Mouse (Mus musculus) intestine, embryonic 14.5 days (tissue): ENCODE data around the gene Il21r. TPM values are rescaled to one million over a fixed set of nuclear protein-coding genes. Genes with fewer than 3 reads are reported as not detected.

Experiments used
- ATAC-seq: fragments of 200-750 bp; cut with Nextera tagmentation; replicated peaks from 2 replicates; pipeline ENCODE4 v1.8.0; 2017; ENCODE audit warnings: low read depth, moderate number of reproducible peaks, moderate TSS enrichment, moderate library complexity; ENCODE audit not compliant: low FRiP score, low TSS enrichment
- DNase-seq: peaks from one replicate; pipeline ENCODE4 v3.0.0-alpha.2; 2018; ENCODE audit warnings: low spot score
- H3K27ac ChIP-seq: fragments of 300-500 bp; sonication (generic); 2 replicates; pipeline ENCODE4 v1.5.1; 2014; ENCODE audit warnings: low read depth, mild to moderate bottlenecking, control low read depth
- H3K27me3 ChIP-seq: fragments of 300-500 bp; sonication (generic); replicated peaks from 2 replicates; pipeline ENCODE4 v1.6.1; 2014; ENCODE audit warnings: low read length, control low read depth; ENCODE audit not compliant: control insufficient read depth, insufficient read depth
- H3K36me3 ChIP-seq: fragments of 300-500 bp; sonication (generic); 2 replicates; pipeline ENCODE4 v1.6.1; 2014; ENCODE audit warnings: low read length, control low read depth; ENCODE audit not compliant: control insufficient read depth, insufficient read depth
- H3K4me1 ChIP-seq: fragments of 300-500 bp; sonication (generic); replicated peaks from 2 replicates; pipeline ENCODE4 v1.6.1; 2014; ENCODE audit warnings: low read length, control low read depth, mixed read lengths; ENCODE audit not compliant: control insufficient read depth, insufficient read depth
- H3K4me2 ChIP-seq: fragments of 300-500 bp; sonication (generic); 2 replicates; pipeline ENCODE4 v1.6.1; 2014; ENCODE audit warnings: low read length
- H3K4me3 ChIP-seq: fragments of 300-500 bp; sonication (generic); 2 replicates; pipeline ENCODE4 v1.5.1; 2014; ENCODE audit warnings: low read depth, low read length, control low read depth, mixed read lengths
- H3K9ac ChIP-seq: fragments of 300-500 bp; sonication (generic); 2 replicates; pipeline ENCODE4 v1.6.1; 2014; ENCODE audit warnings: mild to moderate bottlenecking, low read length
- H3K9me3 ChIP-seq: fragments of 300-500 bp; sonication (generic); 2 replicates; pipeline ENCODE4 v1.6.1; 2016; ENCODE audit warnings: low read length, control low read depth; ENCODE audit not compliant: control insufficient read depth
- WGBS: fragments of 180-500 bp; shearing (Covaris S2); extraction: QIAGEN DNeasy Blood & Tissue Kit; methylation state at CpG from one replicate; pipeline ENCODE4 v1.1.7; 2014; 5-methylcytosine and 5-hydroxymethylcytosine counted together
- polyA plus RNA-seq: library from polyadenylated mRNA; unstranded; fragments of >200 nt; fragmentation: Nextera tagmentation; extraction: Ambion mirVana; gene quantifications from 2 replicates; pipeline ENCODE4 v1.2.1, GENCODE M21; 2014

Il21r gene
- polyA plus RNA-seq, 1 experiment from 2014 or later = 0.37 TPM

GRCm38 (mm10) chr7:125568888-125569287, 34.3 kb upstream of the Il21r start:
- WGBS = 84% methylated on average over 8 of the region's 8 CpGs
- no peak overlapping the region for H3K4me2 ChIP-seq
- H3K9me3 ChIP-seq = no peaks in the 10 kb centered on the region
- H3K4me3 ChIP-seq = no peak overlapping the region
- DNase-seq = no peak
- ATAC-seq = no peak
- no peak overlapping the region for H3K9ac ChIP-seq
- no peak overlapping the region for H3K27ac ChIP-seq
- 0 out of 2 replicates have a peak, but pooled peaks cover 3% of the 10 kb centered on the region for H3K4me1 ChIP-seq
- H3K27me3 ChIP-seq = no peaks in the 10 kb centered on the region
- no peaks in the 10 kb centered on the region for H3K36me3 ChIP-seq

GRCm38 (mm10) chr7:125571891-125572290, 31.3 kb upstream of the Il21r start:
- no peak overlapping the region for H3K9ac ChIP-seq
- H3K9me3 ChIP-seq = no peaks in the 10 kb centered on the region
- H3K4me2 ChIP-seq = no peak overlapping the region
- 81% methylated on average over 19 of the region's 19 CpGs for WGBS
- no peak overlapping the region for H3K4me3 ChIP-seq
- H3K36me3 ChIP-seq = no peaks in the 10 kb centered on the region
- H3K27ac ChIP-seq = no peak overlapping the region
- ATAC-seq = no peak; the same call in 1 of the 2 replicates
- no peak for DNase-seq
- no peaks in the 10 kb centered on the region for H3K27me3 ChIP-seq
- H3K4me1 ChIP-seq = peaks cover 4% of the 10 kb centered on the region

GRCm38 (mm10) chr7:125572737-125573136, 30.5 kb upstream of the Il21r start:
- Histone ChIP-seq H3K27ac (no peak overlapping the region), H3K36me3 (no peaks in the 10 kb centered on the region), H3K9me3 (no peaks in the 10 kb centered on the region), H3K27me3 (no peaks in the 10 kb centered on the region), H3K4me3 (no peak overlapping the region), H3K9ac (no peak overlapping the region), H3K4me2 (no peak overlapping the region), H3K4me1 (peaks cover 12% of the 10 kb centered on the region)
- DNase-seq (no peak), ATAC-seq (no peak)
- 71% methylated on average over 6 of the region's 6 CpGs for WGBS

- Histone ChIP-seq H3K4me2 (no peak overlapping the region), H3K9me3 (no peaks in the 10 kb centered on the region), H3K9ac (no peak overlapping the region), H3K4me3 (no peak overlapping the region), H3K36me3 (no peaks in the 10 kb centered on the region), H3K4me1 (peaks cover 18% of the 10 kb centered on the region), H3K27me3 (no peaks in the 10 kb centered on the region), H3K27ac (no peak overlapping the region)
- DNase-seq = no peak
- 74% methylated on average over 2 of the region's 2 CpGs for WGBS
- no peak for ATAC-seq
These were observed 29.4 kb upstream of the Il21r start for GRCm38 (mm10) chr7:125573849-125574248.

- 80% methylated on average over 3 of the region's 3 CpGs for whole genome bisulfite sequencing
- H3K27ac ChIP-seq = no peak overlapping the region
- H3K36me3 ChIP-seq = no peaks in the 10 kb centered on the region
These were observed 28.4 kb upstream of the Il21r start for GRCm38 (mm10) chr7:125574832-125575231.

GRCm38 (mm10) chr7:125575738-125576540, 27.3 kb upstream of the Il21r start:
- ATAC-seq (no peak), DNase-seq (no peak)
- no peak overlapping the region for H3K4me3 ChIP-seq
- H3K4me2 ChIP-seq = no peak overlapping the region
- peaks cover 23% of the 10 kb centered on the region for H3K4me1 ChIP-seq
- 79% methylated on average over 16 of the region's 16 CpGs for WGBS
- H3K9me3 ChIP-seq = no peaks in the 10 kb centered on the region
- no peak overlapping the region for H3K27ac ChIP-seq
- no peak overlapping the region for H3K9ac ChIP-seq
- no peaks in the 10 kb centered on the region for H3K36me3 ChIP-seq
- no peaks in the 10 kb centered on the region for H3K27me3 ChIP-seq

More at GRCm38 (mm10) chr7:125574832-125575231, 28.4 kb upstream of the Il21r start:
- H3K27me3 ChIP-seq = no peaks in the 10 kb centered on the region
- DNase-seq (no peak), ATAC-seq (no peak)
- no peak overlapping the region for H3K4me3 ChIP-seq
- H3K4me2 ChIP-seq = no peak overlapping the region
- peaks cover 18% of the 10 kb centered on the region for H3K4me1 ChIP-seq
- H3K9ac ChIP-seq = no peak overlapping the region
- H3K9me3 ChIP-seq = no peaks in the 10 kb centered on the region

DNA sequence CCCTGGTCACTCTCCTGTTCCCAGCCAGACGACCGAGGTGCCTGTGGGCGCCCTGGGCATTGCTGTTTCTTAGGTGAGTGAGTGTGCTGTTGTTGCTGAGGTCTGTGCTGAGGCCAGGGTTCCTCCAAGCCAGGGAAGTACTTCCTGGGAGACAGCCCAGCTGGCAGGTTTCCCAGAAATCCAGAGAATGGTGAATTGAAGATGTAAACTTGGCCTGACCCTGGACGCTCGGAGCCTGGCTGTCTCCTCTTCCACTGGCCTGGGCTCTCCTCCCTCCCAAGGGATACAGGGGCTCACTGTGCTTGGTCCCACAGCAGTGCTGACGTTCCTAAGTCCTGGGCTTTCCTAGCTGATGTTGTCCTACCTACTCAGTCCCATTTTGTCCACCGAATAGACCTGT, 26.2 kb upstream of the Il21r start:
- DNase-seq (no peak), ATAC-seq (no peak; the same call in 1 of the 2 replicates)
- WGBS = 47% methylated on average over 7 of the region's 7 CpGs
- Histone ChIP-seq H3K9me3 (no peaks in the 10 kb centered on the region), H3K27ac (peak overlapping the region; percentile 36), H3K4me1 (peaks cover 24% of the 10 kb centered on the region), H3K9ac (no peak overlapping the region), H3K27me3 (no peaks in the 10 kb centered on the region), H3K4me2 (no peak overlapping the region), H3K36me3 (no peaks in the 10 kb centered on the region), H3K4me3 (no peak overlapping the region)

DNA sequence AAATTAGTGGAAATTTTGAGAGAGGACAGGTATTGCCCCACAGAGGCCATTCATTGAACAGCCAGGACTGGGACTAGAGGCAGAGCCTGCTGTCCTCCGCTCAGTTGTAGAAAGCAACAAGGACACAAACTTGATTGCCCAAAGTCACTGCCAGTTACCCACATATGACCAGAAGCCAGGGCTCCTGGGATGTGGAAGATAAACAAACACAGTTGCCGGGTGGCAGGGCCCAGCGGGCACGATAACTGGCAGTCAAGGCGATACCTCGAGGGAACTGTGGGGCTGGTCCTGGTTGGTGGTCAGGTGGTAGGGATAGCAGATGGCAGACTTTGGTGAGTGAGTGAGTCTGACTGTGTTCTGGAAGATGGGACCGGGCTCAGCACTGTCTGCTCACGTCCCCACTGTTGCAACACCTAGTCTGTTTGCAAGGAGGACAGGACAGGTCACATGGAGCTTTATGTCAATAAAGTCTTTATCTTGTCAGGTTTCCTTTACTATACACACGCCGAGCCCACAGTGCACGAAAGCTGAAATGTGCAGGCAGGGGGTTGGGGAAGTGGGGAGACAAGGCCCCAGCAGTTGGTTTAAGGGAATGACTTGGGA, 25.6 kb upstream of the Il21r start:
- no peaks in the 10 kb centered on the region for H3K36me3 ChIP-seq
- 59% methylated on average over 11 of the region's 11 CpGs for WGBS
- peak overlapping the region; percentile 36; the same call in 1 of the 2 replicates for H3K27ac ChIP-seq
- no peak overlapping the region for H3K9ac ChIP-seq
- peaks cover 21% of the 10 kb centered on the region for H3K4me1 ChIP-seq
- no peak overlapping the region for H3K4me3 ChIP-seq
- DNase-seq (no peak), ATAC-seq (no peak)
- no peak overlapping the region for H3K4me2 ChIP-seq
- H3K27me3 ChIP-seq = no peaks in the 10 kb centered on the region
- H3K9me3 ChIP-seq = no peaks in the 10 kb centered on the region
